Mouse (Mus musculus) cerebellum, adult 18-20 months (tissue): ENCODE measurements at regions not wholly inside any gene's neighbourhood (a gene's known extent, or its start where the extent isn't known, plus 50 kb on each side); places are given as distances from the start of the nearest gene placed in this dataset.
"Not testable (repeated sequence)": the region's sequence is repeated elsewhere in the genome, so short reads cannot be mapped to it uniquely, and the experiment has no call there.

ENCODE experiments used
- DNase-seq, 2 experiments: peaks; one replicate each; pipeline ENCODE4 v3.0.0; 2021

- no peak for DNase-seq
Observed at GRCm38 (mm10) chr13:26235941-26236340, 534.0 kb downstream of the Hdgfl1 start.

- no peak for DNase-seq
Observed at GRCm38 (mm10) chr13:26234703-26235102, 535.3 kb downstream of the Hdgfl1 start.

- DNase-seq: no peak
Observed at GRCm38 (mm10) chr13:26217299-26217698, 552.7 kb downstream of the Hdgfl1 start.

GRCm38 (mm10) chr13:26216579-26216978 lies 553.4 kb downstream of the Hdgfl1 start:
- no peak for DNase-seq

GRCm38 (mm10) chr13:26205532-26206105 lies 564.3 kb downstream of the Hdgfl1 start:
- no peak for DNase-seq

GRCm38 (mm10) chr13:26194646-26195045 lies 575.3 kb downstream of the Hdgfl1 start:
- no peak for DNase-seq

- DNase-seq: no peak
Observed at GRCm38 (mm10) chr13:26183879-26184278, 586.1 kb downstream of the Hdgfl1 start.

- no peak for DNase-seq
Observed at GRCm38 (mm10) chr13:26171891-26172482, 598.0 kb downstream of the Hdgfl1 start.

- no peak for DNase-seq
Observed at GRCm38 (mm10) chr13:26169641-26170040, 600.3 kb downstream of the Hdgfl1 start.

- no peak for DNase-seq
Observed at GRCm38 (mm10) chr13:26158703-26159102, 611.3 kb downstream of the Hdgfl1 start.

GRCm38 (mm10) chr13:26154701-26155471 lies 615.1 kb downstream of the Hdgfl1 start:
- peak; percentile 77 to 81 for DNase-seq

- no peak for DNase-seq
Observed at GRCm38 (mm10) chr13:26154251-26154650, 615.7 kb downstream of the Hdgfl1 start.

- DNase-seq: no peak
Observed at GRCm38 (mm10) chr13:26153093-26153492, 616.9 kb downstream of the Hdgfl1 start.

- DNase-seq: no peak
Observed at GRCm38 (mm10) chr13:26150426-26150825, 619.5 kb downstream of the Hdgfl1 start.

GRCm38 (mm10) chr13:26142811-26143210 lies 627.2 kb downstream of the Hdgfl1 start:
- no peak for DNase-seq

- DNase-seq: no peak
Observed at GRCm38 (mm10) chr13:26119363-26119762, 650.6 kb downstream of the Hdgfl1 start.

GRCm38 (mm10) chr13:26114136-26114535 lies 655.8 kb downstream of the Hdgfl1 start:
- DNase-seq: no peak

GRCm38 (mm10) chr13:26113723-26114122 lies 656.2 kb downstream of the Hdgfl1 start:
- DNase-seq: not testable (repeated sequence)

- no peak for DNase-seq
Observed at GRCm38 (mm10) chr13:26112579-26112978, 657.4 kb downstream of the Hdgfl1 start.

- no peak for DNase-seq
Observed at GRCm38 (mm10) chr13:26109013-26109412, 661.0 kb downstream of the Hdgfl1 start.

- no peak for DNase-seq
Observed at GRCm38 (mm10) chr13:26088727-26089126, 681.2 kb downstream of the Hdgfl1 start.

GRCm38 (mm10) chr13:26080814-26081213 lies 689.2 kb downstream of the Hdgfl1 start:
- DNase-seq: no peak

- no peak for DNase-seq
Observed at GRCm38 (mm10) chr13:26080302-26080701, 689.7 kb downstream of the Hdgfl1 start.

GRCm38 (mm10) chr13:26079362-26079761 lies 690.6 kb downstream of the Hdgfl1 start:
- no peak for DNase-seq
